Mouse (Mus musculus): ENCODE results near the gene Aox1. TPM values are rescaled to one million over a fixed set of nuclear protein-coding genes. Genes with fewer than 3 reads are reported as not detected.

The Aox1 gene
- polyA plus RNA-seq, 1 experiment from 2014 or later = 0.15 TPM

GRCm38 (mm10) chr1:58056074-58056807 lies 26.5 kb downstream of the Aox1 start:
- WGBS = 86% methylated on average over 13 of the region's 13 CpGs
- no peak overlapping the region for H3K27ac ChIP-seq (ENCODE audit: low read depth, low read length)
- DNase-seq (ENCODE audit: low spot score) (peak; percentile 7), ATAC-seq (ENCODE audit: low FRiP score) (no peak)
- no peaks in the 10 kb centered on the region for H3K9me3 ChIP-seq (ENCODE audit: control insufficient read depth, low read length)
- no peak overlapping the region for H3K4me2 ChIP-seq (replicated peaks; ENCODE audit: low read depth, low read length)
- H3K4me3 ChIP-seq (ENCODE audit: low read depth, low read length) = no peak overlapping the region
- no peaks in the 10 kb centered on the region for H3K36me3 ChIP-seq (ENCODE audit: control insufficient read depth, insufficient read depth, low read length)
- no peak overlapping the region for H3K9ac ChIP-seq (ENCODE audit: low read depth, low read length)
- H3K27me3 ChIP-seq (ENCODE audit: control insufficient read depth, insufficient read depth, low read length) = no peaks in the 10 kb centered on the region
- no peaks in the 10 kb centered on the region for H3K4me1 ChIP-seq (replicated peaks; ENCODE audit: control insufficient read depth, insufficient read depth, low read length)

GRCm38 (mm10) chr1:58056939-58057338 lies 27.2 kb downstream of the Aox1 start:
- H3K4me1 ChIP-seq (replicated peaks; ENCODE audit: control insufficient read depth, insufficient read depth, low read length) = no peaks in the 10 kb centered on the region
- no peak for ATAC-seq (ENCODE audit: low FRiP score)
- H3K27me3 ChIP-seq (ENCODE audit: control insufficient read depth, insufficient read depth, low read length) = no peaks in the 10 kb centered on the region
- DNase-seq (ENCODE audit: low spot score) = no peak
- H3K27ac ChIP-seq (ENCODE audit: low read depth, low read length) = no peak overlapping the region
- no peak overlapping the region for H3K4me2 ChIP-seq (replicated peaks; ENCODE audit: low read depth, low read length)
- H3K36me3 ChIP-seq (ENCODE audit: control insufficient read depth, insufficient read depth, low read length) = no peaks in the 10 kb centered on the region
- H3K9ac ChIP-seq (ENCODE audit: low read depth, low read length) = no peak overlapping the region
- WGBS = 87% methylated on average over 11 of the region's 11 CpGs
- no peak overlapping the region for H3K4me3 ChIP-seq (ENCODE audit: low read depth, low read length)
- H3K9me3 ChIP-seq (ENCODE audit: control insufficient read depth, low read length) = no peaks in the 10 kb centered on the region

GRCm38 (mm10) chr1:58058846-58059245 lies 29.1 kb downstream of the Aox1 start:
- DNase-seq (ENCODE audit: low spot score) (no peak), ATAC-seq (ENCODE audit: low FRiP score) (no peak)
- WGBS = 94% methylated on average over 4 of the region's 4 CpGs
- Histone ChIP-seq H3K4me3 (ENCODE audit: low read depth, low read length) (no peak overlapping the region), H3K36me3 (ENCODE audit: control insufficient read depth, insufficient read depth, low read length) (no peaks in the 10 kb centered on the region), H3K27ac (ENCODE audit: low read depth, low read length) (no peak overlapping the region), H3K4me1 (replicated peaks; ENCODE audit: control insufficient read depth, insufficient read depth, low read length) (no peaks in the 10 kb centered on the region), H3K27me3 (ENCODE audit: control insufficient read depth, insufficient read depth, low read length) (no peaks in the 10 kb centered on the region), H3K9me3 (ENCODE audit: control insufficient read depth, low read length) (no peaks in the 10 kb centered on the region), H3K9ac (ENCODE audit: low read depth, low read length) (no peak overlapping the region), H3K4me2 (replicated peaks; ENCODE audit: low read depth, low read length) (no peak overlapping the region)

- Histone ChIP-seq H3K4me2 (replicated peaks; ENCODE audit: low read depth, low read length) (no peak overlapping the region), H3K27ac (ENCODE audit: low read depth, low read length) (no peak overlapping the region), H3K36me3 (ENCODE audit: control insufficient read depth, insufficient read depth, low read length) (no peaks in the 10 kb centered on the region), H3K4me3 (ENCODE audit: low read depth, low read length) (no peak overlapping the region), H3K27me3 (ENCODE audit: control insufficient read depth, insufficient read depth, low read length) (no peaks in the 10 kb centered on the region), H3K4me1 (replicated peaks; ENCODE audit: control insufficient read depth, insufficient read depth, low read length) (no peaks in the 10 kb centered on the region), H3K9me3 (ENCODE audit: control insufficient read depth, low read length) (no peaks in the 10 kb centered on the region), H3K9ac (ENCODE audit: low read depth, low read length) (no peak overlapping the region)
- DNase-seq (ENCODE audit: low spot score) = no peak
- no peak for ATAC-seq (ENCODE audit: low FRiP score)
- 87% methylated on average over 7 of the region's 7 CpGs for WGBS
Measured at GRCm38 (mm10) chr1:58062131-58062530, 32.4 kb downstream of the Aox1 start.

GRCm38 (mm10) chr1:58065151-58065550 lies 35.4 kb downstream of the Aox1 start:
- Histone ChIP-seq H3K27me3 (ENCODE audit: control insufficient read depth, insufficient read depth, low read length) (no peaks in the 10 kb centered on the region), H3K4me1 (replicated peaks; ENCODE audit: control insufficient read depth, insufficient read depth, low read length) (no peaks in the 10 kb centered on the region), H3K4me2 (replicated peaks; ENCODE audit: low read depth, low read length) (no peak overlapping the region), H3K9me3 (ENCODE audit: control insufficient read depth, low read length) (no peaks in the 10 kb centered on the region), H3K9ac (ENCODE audit: low read depth, low read length) (no peak overlapping the region), H3K4me3 (ENCODE audit: low read depth, low read length) (no peak overlapping the region), H3K36me3 (ENCODE audit: control insufficient read depth, insufficient read depth, low read length) (no peaks in the 10 kb centered on the region), H3K27ac (ENCODE audit: low read depth, low read length) (no peak overlapping the region)
- WGBS = 88% methylated on average over 5 of the region's 5 CpGs
- no peak for ATAC-seq (ENCODE audit: low FRiP score)
- DNase-seq (ENCODE audit: low spot score) = no peak

- H3K4me1 ChIP-seq (replicated peaks; ENCODE audit: control insufficient read depth, insufficient read depth, low read length) = no peaks in the 10 kb centered on the region
- DNase-seq (ENCODE audit: low spot score) (no peak), ATAC-seq (ENCODE audit: low FRiP score) (no peak)
- H3K27me3 ChIP-seq (ENCODE audit: control insufficient read depth, insufficient read depth, low read length) = no peaks in the 10 kb centered on the region
- H3K4me3 ChIP-seq (ENCODE audit: low read depth, low read length) = no peak overlapping the region
- no peaks in the 10 kb centered on the region for H3K9me3 ChIP-seq (ENCODE audit: control insufficient read depth, low read length)
- H3K9ac ChIP-seq (ENCODE audit: low read depth, low read length) = no peak overlapping the region
- 87% methylated on average over 3 of the region's 3 CpGs for WGBS
- H3K4me2 ChIP-seq (replicated peaks; ENCODE audit: low read depth, low read length) = no peak overlapping the region
- no peaks in the 10 kb centered on the region for H3K36me3 ChIP-seq (ENCODE audit: control insufficient read depth, insufficient read depth, low read length)
- no peak overlapping the region for H3K27ac ChIP-seq (ENCODE audit: low read depth, low read length)
Measured at GRCm38 (mm10) chr1:58065606-58066005, 35.9 kb downstream of the Aox1 start.

- Histone ChIP-seq H3K36me3 (ENCODE audit: control insufficient read depth, insufficient read depth, low read length) (no peaks in the 10 kb centered on the region), H3K9ac (ENCODE audit: low read depth, low read length) (no peak overlapping the region), H3K27ac (ENCODE audit: low read depth, low read length) (no peak overlapping the region), H3K4me1 (replicated peaks; ENCODE audit: control insufficient read depth, insufficient read depth, low read length) (no peaks in the 10 kb centered on the region), H3K27me3 (ENCODE audit: control insufficient read depth, insufficient read depth, low read length) (no peaks in the 10 kb centered on the region), H3K9me3 (ENCODE audit: control insufficient read depth, low read length) (no peaks in the 10 kb centered on the region), H3K4me2 (replicated peaks; ENCODE audit: low read depth, low read length) (no peak overlapping the region), H3K4me3 (ENCODE audit: low read depth, low read length) (no peak overlapping the region)
- DNase-seq (ENCODE audit: low spot score) (no peak), ATAC-seq (ENCODE audit: low FRiP score) (no peak)
- 90% methylated on average over 6 of the region's 6 CpGs for WGBS
Measured at GRCm38 (mm10) chr1:58069181-58069580, 39.5 kb downstream of the Aox1 start.

DNA sequence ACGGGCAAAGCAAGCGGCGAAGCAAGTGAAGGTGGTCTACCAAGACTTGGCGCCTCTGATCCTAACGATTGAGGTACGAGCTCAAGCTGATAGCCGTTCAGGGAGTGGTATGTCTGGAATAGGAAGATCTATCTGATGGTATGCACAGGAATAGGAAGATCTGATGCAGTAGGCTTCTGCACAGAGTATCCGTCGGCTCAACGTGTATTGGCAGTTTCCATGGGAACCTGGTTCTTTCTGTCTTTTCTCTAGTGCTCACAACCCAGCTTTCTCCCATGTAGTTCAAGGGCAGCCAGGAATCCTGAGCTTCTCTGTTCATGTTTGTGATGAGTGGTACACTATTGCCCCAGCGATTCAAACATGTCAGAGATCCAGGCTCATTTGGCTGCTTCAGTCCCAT lies 40.4 kb downstream of the Aox1 start:
- H3K27me3 ChIP-seq (ENCODE audit: control insufficient read depth, insufficient read depth, low read length) = no peaks in the 10 kb centered on the region
- no peaks in the 10 kb centered on the region for H3K9me3 ChIP-seq (ENCODE audit: control insufficient read depth, low read length)
- no peak overlapping the region for H3K27ac ChIP-seq (ENCODE audit: low read depth, low read length)
- no peaks in the 10 kb centered on the region for H3K36me3 ChIP-seq (ENCODE audit: control insufficient read depth, insufficient read depth, low read length)
- H3K4me2 ChIP-seq (replicated peaks; ENCODE audit: low read depth, low read length) = no peak overlapping the region
- DNase-seq (ENCODE audit: low spot score) (no peak), ATAC-seq (ENCODE audit: low FRiP score) (no peak)
- H3K4me1 ChIP-seq (replicated peaks; ENCODE audit: control insufficient read depth, insufficient read depth, low read length) = no peaks in the 10 kb centered on the region
- 94% methylated on average over 11 of the region's 11 CpGs for WGBS
- no peak overlapping the region for H3K4me3 ChIP-seq (ENCODE audit: low read depth, low read length)
- H3K9ac ChIP-seq (ENCODE audit: low read depth, low read length) = no peak overlapping the region

DNA sequence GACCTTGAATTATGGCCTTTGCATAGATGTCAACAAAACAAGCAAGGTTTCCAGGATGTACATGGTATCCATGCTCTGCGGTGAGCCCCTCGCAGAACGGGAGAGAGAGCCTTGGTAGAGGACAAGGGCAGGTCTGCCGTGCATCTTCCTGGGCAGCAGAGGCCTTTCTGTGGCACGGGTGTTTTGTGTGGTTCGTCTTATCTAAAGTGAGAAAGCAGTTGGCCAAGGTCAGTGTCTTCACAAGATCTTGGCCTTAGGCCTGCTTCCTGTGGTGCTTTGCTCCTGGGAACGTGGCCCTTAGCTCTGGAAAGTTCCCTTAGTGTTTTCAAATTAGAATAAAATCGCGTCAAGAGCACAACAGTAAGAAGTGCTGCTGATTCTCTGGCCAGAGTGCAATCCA lies 41.3 kb downstream of the Aox1 start:
- Histone ChIP-seq H3K27me3 (ENCODE audit: control insufficient read depth, insufficient read depth, low read length) (no peaks in the 10 kb centered on the region), H3K4me3 (ENCODE audit: low read depth, low read length) (no peak overlapping the region), H3K4me2 (replicated peaks; ENCODE audit: low read depth, low read length) (no peak overlapping the region), H3K4me1 (replicated peaks; ENCODE audit: control insufficient read depth, insufficient read depth, low read length) (no peaks in the 10 kb centered on the region), H3K27ac (ENCODE audit: low read depth, low read length) (no peak overlapping the region), H3K36me3 (ENCODE audit: control insufficient read depth, insufficient read depth, low read length) (no peaks in the 10 kb centered on the region), H3K9ac (ENCODE audit: low read depth, low read length) (no peak overlapping the region), H3K9me3 (ENCODE audit: control insufficient read depth, low read length) (no peaks in the 10 kb centered on the region)
- 85% methylated on average over 9 of the region's 9 CpGs for WGBS
- DNase-seq (ENCODE audit: low spot score) = no peak
- ATAC-seq (ENCODE audit: low FRiP score) = no peak

Data from hindbrain, embryonic 11.5 days (tissue).